Mouse (Mus musculus) gastrocnemius, adult 2 months (tissue): ENCODE measurements around the gene Irx1. TPM values are rescaled to one million over a fixed set of nuclear protein-coding genes. Genes with fewer than 3 reads are reported as not detected.

ENCODE experiments used
- DNase-seq: peaks from one replicate; pipeline ENCODE4 v3.0.0; 2022
- H3K27ac ChIP-seq: fragments of 200-600 bp; 2 replicates; pipeline ENCODE4 v1.8.1; 2022; ENCODE audit warnings: mild to moderate bottlenecking
- H3K4me3 ChIP-seq: fragments of 200-600 bp; 2 replicates; pipeline ENCODE4 v1.8.1; 2022; ENCODE audit warnings: mild to moderate bottlenecking, moderate library complexity
- CTCF ChIP-seq: fragments of 200-600 bp; IDR thresholded peaks from 2 replicates; pipeline ENCODE4 v1.8.1; 2022; ENCODE audit warnings: antibody characterized with exemption, mild to moderate bottlenecking, moderate library complexity
- intact Hi-C: fragments of 180-260 bp; cut with DNase I; formaldehyde crosslinking; loops from one replicate; pipeline ENCODE4 v1.15.1; 2025
- total RNA-seq, 2 experiments: library from RNA; stranded (reverse); gene quantifications; 2 replicates each; pipeline ENCODE4 v1.2.3; 2021

The Irx1 gene
- total RNA-seq, 2 experiments from 2014 or later, result not detected

- no peak overlapping the region for H3K4me3 ChIP-seq
- no peak overlapping the region for H3K27ac ChIP-seq
- TF ChIP-seq CTCF, result no peak
- no peak for DNase-seq
- intact Hi-C loops, result no loop called here
Observed at GRCm38 (mm10) chr13:71960277-71960672, 3.2 kb downstream of the Irx1 start.

GRCm38 (mm10) chr13:71959361-71960276, 3.9 kb downstream of the Irx1 start:
- H3K27ac ChIP-seq, result no peak overlapping the region
- H3K4me3 ChIP-seq, result no peak overlapping the region
- intact Hi-C loops, result loop anchor here (10.0 kb wide), 1 partner anchor 505 kb away; no protein-coding TSS in a partner anchor
- DNase-seq, result no peak
- TF ChIP-seq CTCF, result no peak

- H3K4me3 ChIP-seq, result no peak overlapping the region
Observed at GRCm38 (mm10) chr13:71958651-71959050, 4.9 kb downstream of the Irx1 start.

GRCm38 (mm10) chr13:71957811-71958351, 5.6 kb downstream of the Irx1 start:
- DNase-seq, result no peak
- no peak for TF ChIP-seq CTCF
- H3K4me3 ChIP-seq, result no peak overlapping the region
- intact Hi-C loops, result loop anchor here (10.0 kb wide), 1 partner anchor 503 kb away; no protein-coding TSS in a partner anchor
- H3K27ac ChIP-seq, result no peak overlapping the region

More at GRCm38 (mm10) chr13:71958651-71959050, 4.9 kb downstream of the Irx1 start:
- intact Hi-C loops, result loop anchor here (10.0 kb wide), 1 partner anchor 504 kb away; no protein-coding TSS in a partner anchor
- no peak for DNase-seq
- H3K27ac ChIP-seq, result no peak overlapping the region
- no peak for TF ChIP-seq CTCF

GRCm38 (mm10) chr13:71957147-71957546, 6.4 kb downstream of the Irx1 start:
- H3K27ac ChIP-seq, result no peak overlapping the region
- no peak for TF ChIP-seq CTCF
- intact Hi-C loops, result loop anchor here (10.0 kb wide), 1 partner anchor 502 kb away; no protein-coding TSS in a partner anchor
- no peak for DNase-seq
- H3K4me3 ChIP-seq, result no peak overlapping the region

GRCm38 (mm10) chr13:71956481-71956880, 7.0 kb downstream of the Irx1 start:
- intact Hi-C loops, result loop anchor here (10.0 kb wide), 1 partner anchor 502 kb away; no protein-coding TSS in a partner anchor

GRCm38 (mm10) chr13:71951966-71952365, 11.6 kb downstream of the Irx1 start:
- Histone ChIP-seq H3K27ac (no peak overlapping the region), H3K4me3 (no peak overlapping the region)
- DNase-seq, result no peak
- no peak for TF ChIP-seq CTCF
- intact Hi-C loops, result loop anchor here (10.0 kb wide), 1 partner anchor 497 kb away; no protein-coding TSS in a partner anchor

More at GRCm38 (mm10) chr13:71956481-71956880, 7.0 kb downstream of the Irx1 start:
- DNase-seq, result no peak
- H3K4me3 ChIP-seq, result no peak overlapping the region
- peak; percentile 53 for TF ChIP-seq CTCF
- no peak overlapping the region for H3K27ac ChIP-seq

- H3K4me3 ChIP-seq, result no peak overlapping the region
- no peak overlapping the region for H3K27ac ChIP-seq
- intact Hi-C loops, result loop anchor here (10.0 kb wide), 1 partner anchor 495 kb away; no protein-coding TSS in a partner anchor
- TF ChIP-seq CTCF, result no peak
- DNase-seq, result no peak
Observed at GRCm38 (mm10) chr13:71949859-71950258, 13.7 kb downstream of the Irx1 start.

- DNase-seq, result no peak
- TF ChIP-seq CTCF, result no peak
- Histone ChIP-seq H3K27ac (no peak overlapping the region), H3K4me3 (no peak overlapping the region)
- intact Hi-C loops, result no loop called here
Observed at GRCm38 (mm10) chr13:71910361-71910760, 53.2 kb downstream of the Irx1 start.
